Mouse (Mus musculus) lung, postnatal 0 days (tissue): Measurements from ENCODE around the gene Mrps31. TPM values are rescaled to one million over a fixed set of nuclear protein-coding genes. Genes with fewer than 3 reads are reported as not detected.

Source experiments
- ATAC-seq: fragments of 200-750 bp; cut with Nextera tagmentation; 2 replicates; pipeline ENCODE4 v1.8.0; 2017; ENCODE audit warnings: moderate library complexity
- DNase-seq: peaks from one replicate; pipeline ENCODE4 v3.0.0-alpha.2; 2016; ENCODE audit warnings: low spot score
- H3K27ac ChIP-seq: fragments of 300-500 bp; sonication (generic); 2 replicates; pipeline ENCODE4 v1.5.1; 2014; ENCODE audit warnings: antibody characterized with exemption, mild to moderate bottlenecking, low read length, mixed read lengths
- H3K27me3 ChIP-seq: fragments of 300-500 bp; sonication (generic); replicated peaks from 2 replicates; pipeline ENCODE4 v1.6.1; 2014; ENCODE audit warnings: low read length, mixed read lengths; ENCODE audit not compliant: insufficient read depth
- H3K36me3 ChIP-seq: fragments of 300-500 bp; sonication (generic); 2 replicates; pipeline ENCODE4 v1.6.1; 2014; ENCODE audit warnings: low read length, mixed read lengths; ENCODE audit not compliant: insufficient read depth
- H3K4me1 ChIP-seq: fragments of 300-500 bp; sonication (generic); 2 replicates; pipeline ENCODE4 v1.6.1; 2014; ENCODE audit warnings: antibody characterized with exemption, low read depth, low read length, mixed read lengths; ENCODE audit not compliant: insufficient read depth
- H3K4me2 ChIP-seq: fragments of 300-500 bp; sonication (generic); replicated peaks from 2 replicates; pipeline ENCODE4 v1.6.1; 2014; ENCODE audit warnings: low read depth, mild to moderate bottlenecking, low read length, moderate library complexity, mixed read lengths
- H3K4me3 ChIP-seq: fragments of 300-500 bp; sonication (generic); 2 replicates; pipeline ENCODE4 v1.5.1; 2014; ENCODE audit warnings: low read depth, low read length
- H3K9ac ChIP-seq: fragments of 300-500 bp; sonication (generic); replicated peaks from 2 replicates; pipeline ENCODE4 v1.6.1; 2014; ENCODE audit warnings: low read depth, mild to moderate bottlenecking
- H3K9me3 ChIP-seq: fragments of 300-500 bp; sonication (generic); 2 replicates; pipeline ENCODE4 v1.6.1; 2016; ENCODE audit warnings: low read length, mixed read lengths
- CTCF ChIP-seq: IDR thresholded peaks from 2 replicates; pipeline ENCODE4 v1.5.1; 2016; ENCODE audit warnings: antibody characterized with exemption, mild to moderate bottlenecking
- EP300 ChIP-seq: IDR thresholded peaks from 2 replicates; pipeline ENCODE4 v1.6.1; 2016; ENCODE audit warnings: antibody characterized with exemption, mild to moderate bottlenecking, control low read depth
- WGBS: fragments of 180-500 bp; shearing (Covaris S2); extraction: QIAGEN DNeasy Blood & Tissue Kit; methylation state at CpG from one replicate; pipeline ENCODE4 v1.1.7; 2014; 5-methylcytosine and 5-hydroxymethylcytosine counted together
- polyA plus RNA-seq: library from polyadenylated mRNA; unstranded; fragments of >200 nt; fragmentation: Nextera tagmentation; extraction: Ambion mirVana; gene quantifications from 2 replicates; pipeline ENCODE4 v1.2.1, GENCODE M21; 2015

The Mrps31 gene
- polyA plus RNA-seq, 1 experiment from 2014 or later = 25.0 TPM

DNA sequence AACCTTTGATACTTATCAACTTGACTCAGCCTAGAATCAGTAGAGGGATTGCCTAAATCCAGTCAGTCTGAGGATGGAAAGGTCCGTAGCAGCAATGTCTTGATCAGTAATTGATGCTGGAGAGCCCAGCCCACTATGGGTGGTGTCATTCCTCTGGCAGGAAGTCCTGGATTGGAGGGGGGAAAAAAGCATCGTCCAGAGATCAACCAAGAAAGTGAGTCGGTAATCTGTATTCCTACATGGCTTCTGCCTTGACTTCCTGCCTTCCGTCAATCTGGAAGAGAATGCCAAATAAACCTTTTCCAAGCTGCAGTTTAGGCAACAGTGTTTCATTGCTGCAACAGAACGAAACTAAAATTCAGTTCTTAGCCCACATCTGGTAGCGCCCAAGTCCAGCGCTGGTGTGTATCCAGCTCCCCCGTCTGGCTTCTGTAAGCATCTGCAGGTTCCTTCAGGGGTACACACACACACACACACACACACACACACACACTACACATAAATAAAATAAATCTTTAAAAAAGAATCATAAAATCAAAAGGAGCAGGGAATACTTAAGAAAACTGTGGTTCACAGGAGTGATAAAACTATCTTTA, 11.8 kb upstream of the Mrps31 start:
- H3K9me3 ChIP-seq = no peaks in the 10 kb centered on the region
- H3K36me3 ChIP-seq = no peaks in the 10 kb centered on the region
- ATAC-seq (no peak), DNase-seq (no peak)
- no peaks in the 10 kb centered on the region for H3K27me3 ChIP-seq
- WGBS = 73% methylated on average over 8 of the region's 8 CpGs
- H3K4me3 ChIP-seq = no peak overlapping the region; the same call in 1 of the 2 replicates
- H3K9ac ChIP-seq = 0 out of 2 replicates have a peak overlapping the region, but pooled peaks have one; percentile 71
- H3K4me2 ChIP-seq = peak overlapping the region; percentile 86
- peak overlapping the region; percentile 81; the same call in 1 of the 2 replicates for H3K27ac ChIP-seq
- no peak for TF ChIP-seq EP300
- TF ChIP-seq CTCF = no peak
- peaks cover 6% of the 10 kb centered on the region; the same call in 1 of the 2 replicates for H3K4me1 ChIP-seq

- no peak for TF ChIP-seq CTCF
- no peak for DNase-seq
- Histone ChIP-seq H3K4me1 (peaks cover 6% of the 10 kb centered on the region; the same call in 1 of the 2 replicates), H3K27ac (no peak overlapping the region), H3K4me2 (no peak overlapping the region), H3K9ac (no peak overlapping the region), H3K9me3 (no peaks in the 10 kb centered on the region), H3K27me3 (no peaks in the 10 kb centered on the region), H3K4me3 (no peak overlapping the region), H3K36me3 (no peaks in the 10 kb centered on the region)
- WGBS = 91% methylated on average over 4 of the region's 4 CpGs
- no peak for ATAC-seq
Measured at GRCm38 (mm10) chr8:22400593-22400992, 10.6 kb upstream of the Mrps31 start.

DNA sequence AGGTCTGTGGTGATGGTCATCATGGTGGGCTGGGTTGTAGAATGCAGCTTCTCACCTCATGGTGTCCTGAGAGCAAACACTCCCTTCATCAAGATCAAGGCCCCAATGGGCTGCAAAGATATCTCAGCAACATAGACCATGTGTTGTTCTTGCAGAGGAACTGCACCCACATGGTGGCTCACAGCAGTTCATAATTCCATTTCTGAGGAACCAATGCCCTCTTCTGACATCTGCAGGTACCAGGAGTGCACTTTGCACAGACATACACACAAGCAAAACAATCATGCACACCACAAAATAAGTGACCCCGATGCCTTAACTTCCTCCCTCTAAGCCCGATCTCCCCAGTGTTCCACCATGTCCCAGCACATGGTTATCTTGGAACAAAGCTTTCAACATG, 7.9 kb upstream of the Mrps31 start:
- TF ChIP-seq EP300 (no peak), CTCF (no peak)
- no peak for ATAC-seq
- Histone ChIP-seq H3K4me2 (no peak overlapping the region), H3K27ac (no peak overlapping the region), H3K9ac (no peak overlapping the region), H3K4me3 (no peak overlapping the region), H3K27me3 (no peaks in the 10 kb centered on the region), H3K9me3 (no peaks in the 10 kb centered on the region), H3K4me1 (0 out of 2 replicates have a peak, but pooled peaks cover 6% of the 10 kb centered on the region), H3K36me3 (no peaks in the 10 kb centered on the region)
- no peak for DNase-seq
- WGBS = 70% methylated on average over 2 of the region's 2 CpGs

DNA sequence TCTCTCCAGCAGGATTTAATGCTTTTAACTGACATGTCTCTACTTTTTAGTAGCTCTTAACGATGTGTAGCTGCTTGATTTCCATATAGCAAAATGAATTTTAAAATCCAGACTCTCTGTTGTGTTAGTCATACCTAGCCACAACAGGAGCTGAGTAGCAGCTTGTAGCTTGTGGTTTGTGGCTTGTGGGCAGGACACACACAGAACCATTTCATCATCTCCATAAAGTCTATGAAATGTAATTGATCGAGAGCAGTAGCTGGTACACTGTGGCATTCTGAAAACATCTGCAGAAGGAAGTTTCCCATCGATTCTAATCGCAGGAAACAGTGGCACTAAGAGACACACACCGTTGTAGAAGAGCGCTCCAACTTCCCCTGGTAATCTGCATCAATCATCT, 5.4 kb upstream of the Mrps31 start:
- no peaks in the 10 kb centered on the region for H3K9me3 ChIP-seq
- ATAC-seq (no peak), DNase-seq (no peak)
- H3K27ac ChIP-seq = no peak overlapping the region
- no peaks in the 10 kb centered on the region for H3K4me1 ChIP-seq
- no peak overlapping the region for H3K4me3 ChIP-seq
- TF ChIP-seq CTCF (no peak), EP300 (no peak)
- H3K9ac ChIP-seq = no peak overlapping the region
- H3K36me3 ChIP-seq = no peaks in the 10 kb centered on the region
- 62% methylated on average over 6 of the region's 6 CpGs for WGBS
- H3K4me2 ChIP-seq = no peak overlapping the region
- no peaks in the 10 kb centered on the region for H3K27me3 ChIP-seq

GRCm38 (mm10) chr8:22410688-22411281, 376 bp upstream of the Mrps31 start:
- Histone ChIP-seq H3K27me3 (no peaks in the 10 kb centered on the region), H3K4me2 (peak overlapping the region; percentile 62), H3K36me3 (no peaks in the 10 kb centered on the region), H3K4me3 (peak overlapping the region; percentile 75), H3K9me3 (no peaks in the 10 kb centered on the region), H3K27ac (no peak overlapping the region), H3K4me1 (peaks cover 6% of the 10 kb centered on the region), H3K9ac (peak overlapping the region; percentile 83; the same call in 1 of the 2 replicates)
- TF ChIP-seq CTCF = no peak
- no peak for TF ChIP-seq EP300
- no peak for DNase-seq
- peak; percentile 34 for ATAC-seq
- 14% methylated on average over 16 of the region's 16 CpGs for WGBS

DNA sequence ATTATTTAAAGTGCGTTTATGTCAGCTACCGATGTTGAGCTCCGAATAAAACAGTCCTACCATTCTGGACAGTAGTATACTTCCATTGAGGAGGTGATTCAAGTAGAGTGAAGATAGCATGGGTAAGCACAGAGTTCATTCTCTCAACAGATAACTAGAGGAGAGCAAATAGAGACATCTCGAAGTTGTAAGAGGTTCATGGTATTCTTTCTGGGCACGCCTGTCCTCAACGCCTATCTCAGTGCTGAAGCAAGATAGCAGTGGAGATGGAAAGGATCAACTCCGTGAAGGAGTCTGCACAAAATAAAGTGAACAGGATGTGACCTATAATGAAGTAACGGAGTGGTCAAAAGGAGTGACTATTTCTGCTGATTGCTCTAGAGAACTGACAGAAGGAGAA, 810 bp downstream of the Mrps31 start:
- Histone ChIP-seq H3K4me3 (peak overlapping the region; percentile 75), H3K4me2 (peak overlapping the region; percentile 62), H3K27ac (peak overlapping the region; percentile 77; the same call in 1 of the 2 replicates), H3K36me3 (no peaks in the 10 kb centered on the region), H3K4me1 (peaks cover 6% of the 10 kb centered on the region), H3K9ac (peak overlapping the region; percentile 83), H3K27me3 (no peaks in the 10 kb centered on the region), H3K9me3 (no peaks in the 10 kb centered on the region)
- TF ChIP-seq CTCF (no peak), EP300 (no peak)
- no peak for ATAC-seq
- 11% methylated on average over 8 of the region's 8 CpGs for WGBS
- DNase-seq = no peak

Other genes starting within 250 kb of the Mrps31 start
- gene Nek3, start 244.9 kb upstream of the Mrps31 start, polyA plus RNA-seq = 3.4 and 3.5 TPM in 2 replicates
- 2.8 and 4.5 TPM in 2 replicates for gene Ckap2, start 225.5 kb upstream of the Mrps31 start, polyA plus RNA-seq
- gene Vps36, start 218.6 kb upstream of the Mrps31 start, polyA plus RNA-seq = 36.8 and 41.7 TPM in 2 replicates
- gene Thsd1, start 184.0 kb upstream of the Mrps31 start, polyA plus RNA-seq = 32.0 and 33.3 TPM in 2 replicates
- not detected in 2 replicates for gene Tpte, start 127.9 kb upstream of the Mrps31 start, polyA plus RNA-seq
- gene Slc25a15, start 12.8 kb upstream of the Mrps31 start, polyA plus RNA-seq = 7.4 TPM in 2 replicates